Mouse (Mus musculus) midbrain, postnatal 0 days (tissue): ENCODE measurements at regions not wholly inside any gene's neighbourhood (a gene's known extent, or its start where the extent isn't known, plus 50 kb on each side); places are given as distances from the start of the nearest gene placed in this dataset.

Experiments
- ATAC-seq: fragments of 200-750 bp; cut with Nextera tagmentation; 2 replicates; pipeline ENCODE4 v1.8.0; 2017; ENCODE audit warnings: moderate number of reproducible peaks, mild to moderate bottlenecking, moderate TSS enrichment, moderate library complexity; ENCODE audit not compliant: low FRiP score
- DNase-seq: peaks from one replicate; pipeline ENCODE4 v3.0.0-alpha.2; 2015; ENCODE audit warnings: low spot score
- H3K27ac ChIP-seq: fragments of 300-500 bp; sonication (generic); 2 replicates; pipeline ENCODE4 v1.5.1; 2014; ENCODE audit warnings: low read depth, mild to moderate bottlenecking, low read length, mixed read lengths
- H3K27me3 ChIP-seq: fragments of 300-500 bp; sonication (generic); 2 replicates; pipeline ENCODE4 v1.6.1; 2014; ENCODE audit warnings: low read length, control low read depth, mixed read lengths; ENCODE audit not compliant: insufficient read depth
- H3K36me3 ChIP-seq: fragments of 300-500 bp; sonication (generic); 2 replicates; pipeline ENCODE4 v1.6.1; 2014; ENCODE audit warnings: low read length, control low read depth, mixed read lengths; ENCODE audit not compliant: insufficient read depth
- H3K4me1 ChIP-seq: fragments of 300-500 bp; sonication (generic); 2 replicates; pipeline ENCODE4 v1.6.1; 2014; ENCODE audit warnings: mild to moderate bottlenecking, control low read depth, antibody characterized with exemption, low read length, mixed read lengths; ENCODE audit not compliant: insufficient read depth
- H3K4me2 ChIP-seq: fragments of 300-500 bp; sonication (generic); 2 replicates; pipeline ENCODE4 v1.6.1; 2014; ENCODE audit warnings: low read depth, mild to moderate bottlenecking, low read length, mixed read lengths; ENCODE audit not compliant: poor library complexity, severe bottlenecking
- H3K4me3 ChIP-seq: fragments of 300-500 bp; sonication (generic); 2 replicates; pipeline ENCODE4 v1.5.1; 2014; ENCODE audit warnings: low read depth, mild to moderate bottlenecking, low read length, moderate library complexity
- H3K9ac ChIP-seq: fragments of 300-500 bp; sonication (generic); replicated peaks from 2 replicates; pipeline ENCODE4 v1.6.1; 2014; ENCODE audit warnings: mild to moderate bottlenecking, low read length, moderate library complexity, mixed read lengths; ENCODE audit not compliant: poor library complexity, severe bottlenecking
- H3K9me3 ChIP-seq: fragments of 300-500 bp; sonication (generic); 2 replicates; pipeline ENCODE4 v1.6.1; 2016; ENCODE audit warnings: low read length, control low read depth
- CTCF ChIP-seq: IDR thresholded peaks from 2 replicates; pipeline ENCODE4 v1.5.1; 2016; ENCODE audit warnings: antibody characterized with exemption, mild to moderate bottlenecking
- WGBS: fragments of 180-500 bp; shearing (Covaris S2); extraction: QIAGEN DNeasy Blood & Tissue Kit; methylation state at CpG from one replicate; pipeline ENCODE4 v1.1.7; 2014; 5-methylcytosine and 5-hydroxymethylcytosine counted together

DNA sequence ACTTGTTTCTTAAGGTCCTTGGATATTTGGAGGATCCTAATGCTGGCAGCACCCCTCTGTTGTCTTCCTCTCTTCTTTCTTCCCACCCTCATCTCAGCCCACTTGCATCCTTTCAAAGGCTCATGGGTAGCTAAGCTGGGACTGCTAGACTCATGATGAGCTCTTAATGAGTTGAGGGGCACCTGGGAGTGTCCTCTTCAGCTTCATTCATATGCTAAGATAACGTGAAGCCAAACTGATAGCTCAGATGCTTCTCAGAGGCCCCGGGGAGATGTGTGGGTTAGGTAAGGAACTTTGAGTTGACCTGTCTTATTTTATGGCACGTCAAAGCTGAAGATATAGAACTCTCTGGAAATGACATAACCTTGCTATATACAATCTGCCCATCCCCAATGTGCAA, 139.3 kb downstream of the Dact1 start:
- Histone ChIP-seq H3K4me1 (no peaks in the 10 kb centered on the region), H3K27ac (no peak overlapping the region), H3K27me3 (no peaks in the 10 kb centered on the region), H3K4me3 (no peak overlapping the region), H3K9ac (no peak overlapping the region), H3K4me2 (no peak overlapping the region), H3K9me3 (no peaks in the 10 kb centered on the region), H3K36me3 (no peaks in the 10 kb centered on the region)
- DNase-seq (no peak), ATAC-seq (no peak)
- no peak for TF ChIP-seq CTCF
- 65% methylated on average over 3 of the region's 3 CpGs for WGBS

DNA sequence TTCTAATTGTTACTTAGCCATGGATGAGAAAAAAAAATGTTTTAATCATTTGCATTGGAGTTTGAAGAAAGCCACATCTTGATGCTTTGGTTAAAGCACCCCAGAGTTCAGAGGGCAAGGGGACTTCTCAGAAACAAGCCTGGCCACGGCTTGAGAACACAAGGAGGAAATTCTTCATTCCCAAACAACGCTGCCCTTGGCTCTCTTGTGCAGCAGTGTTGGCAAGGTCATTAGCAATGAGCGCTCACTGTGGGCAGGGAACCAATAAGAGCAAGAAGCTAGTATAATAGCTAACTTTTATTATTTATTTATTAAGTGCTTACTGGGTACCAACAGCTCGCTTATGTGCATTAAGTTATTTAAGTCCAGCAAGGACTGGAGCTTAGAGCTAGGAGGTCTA, 140.4 kb downstream of the Dact1 start:
- Histone ChIP-seq H3K9me3 (no peaks in the 10 kb centered on the region), H3K36me3 (no peaks in the 10 kb centered on the region), H3K4me1 (no peaks in the 10 kb centered on the region), H3K27ac (no peak overlapping the region), H3K4me2 (no peak overlapping the region), H3K27me3 (no peaks in the 10 kb centered on the region), H3K4me3 (no peak overlapping the region), H3K9ac (no peak overlapping the region)
- ATAC-seq (no peak), DNase-seq (no peak)
- 64% methylated on average over 4 of the region's 4 CpGs for WGBS
- TF ChIP-seq CTCF = no peak

DNA sequence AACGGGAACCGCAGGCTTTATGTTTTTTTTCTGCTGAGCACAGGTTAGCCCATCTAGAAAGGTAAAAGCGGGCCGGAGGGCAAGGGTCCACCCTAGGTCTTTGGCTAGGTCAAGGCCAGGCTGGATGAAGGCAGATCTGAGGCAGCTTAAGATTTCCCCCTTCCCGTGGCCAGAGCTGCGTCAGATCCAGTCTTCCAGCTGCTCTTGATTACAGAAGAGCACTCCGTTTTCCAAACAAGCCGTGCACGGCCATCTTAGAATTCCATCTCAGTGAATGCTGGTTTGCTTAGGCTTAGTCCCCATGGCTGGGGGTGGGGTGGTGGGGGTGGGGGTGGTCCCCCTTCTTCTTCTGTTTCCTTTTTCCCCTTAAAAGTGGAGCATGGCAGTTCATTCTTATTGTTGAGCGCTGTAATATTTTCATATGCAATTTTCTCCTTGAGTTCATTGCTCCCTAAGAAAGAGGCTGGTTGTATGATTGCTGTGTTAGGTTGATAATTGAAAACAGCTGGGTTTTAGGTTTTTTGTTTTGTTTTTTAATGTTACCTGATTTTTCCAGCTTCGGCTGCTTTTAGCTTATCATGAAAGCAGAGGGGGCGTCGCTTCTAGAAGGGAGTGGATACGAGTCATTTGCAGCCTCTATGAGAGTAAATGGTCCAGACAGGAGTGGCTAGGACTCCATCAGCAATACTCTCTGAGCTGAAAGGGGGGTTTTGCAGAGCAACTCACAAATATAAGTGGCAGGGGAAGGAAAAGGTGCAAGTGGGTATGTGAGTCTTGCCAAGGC, 141.2 kb downstream of the Dact1 start:
- no peak for DNase-seq
- H3K4me1 ChIP-seq = no peaks in the 10 kb centered on the region
- 84% methylated on average over 14 of the region's 14 CpGs for WGBS
- H3K9ac ChIP-seq = no peak overlapping the region
- no peak overlapping the region for H3K4me2 ChIP-seq
- no peaks in the 10 kb centered on the region for H3K36me3 ChIP-seq
- no peaks in the 10 kb centered on the region for H3K27me3 ChIP-seq
- no peak overlapping the region for H3K27ac ChIP-seq
- no peak for ATAC-seq
- TF ChIP-seq CTCF = no peak
- H3K9me3 ChIP-seq = no peaks in the 10 kb centered on the region
- no peak overlapping the region for H3K4me3 ChIP-seq

DNA sequence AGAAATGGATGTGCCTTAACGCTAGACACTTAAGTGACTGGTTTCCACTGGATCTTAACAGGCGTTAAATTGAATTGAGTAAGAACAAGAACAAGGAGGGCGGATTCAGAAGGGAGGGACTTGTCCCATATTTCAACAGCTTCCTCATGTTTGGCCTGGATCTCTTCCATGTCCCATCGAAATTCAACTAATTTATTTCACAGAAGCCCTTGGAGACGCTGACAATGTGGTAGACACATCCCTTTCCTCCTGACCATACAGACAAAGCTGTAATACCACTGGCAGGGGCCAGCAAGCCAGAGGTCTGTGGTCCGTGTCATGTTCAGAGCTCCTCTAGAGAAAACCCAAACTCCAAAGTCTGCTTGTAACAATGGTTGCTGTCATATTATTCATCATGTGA, 147.2 kb downstream of the Dact1 start:
- TF ChIP-seq CTCF = no peak
- H3K4me1 ChIP-seq = no peaks in the 10 kb centered on the region
- H3K36me3 ChIP-seq = no peaks in the 10 kb centered on the region
- no peak overlapping the region for H3K4me2 ChIP-seq
- no peak overlapping the region for H3K4me3 ChIP-seq
- WGBS = 83% methylated on average over 6 of the region's 6 CpGs
- no peak for ATAC-seq
- no peak for DNase-seq
- no peaks in the 10 kb centered on the region for H3K9me3 ChIP-seq
- no peak overlapping the region for H3K9ac ChIP-seq
- H3K27me3 ChIP-seq = no peaks in the 10 kb centered on the region
- no peak overlapping the region for H3K27ac ChIP-seq

DNA sequence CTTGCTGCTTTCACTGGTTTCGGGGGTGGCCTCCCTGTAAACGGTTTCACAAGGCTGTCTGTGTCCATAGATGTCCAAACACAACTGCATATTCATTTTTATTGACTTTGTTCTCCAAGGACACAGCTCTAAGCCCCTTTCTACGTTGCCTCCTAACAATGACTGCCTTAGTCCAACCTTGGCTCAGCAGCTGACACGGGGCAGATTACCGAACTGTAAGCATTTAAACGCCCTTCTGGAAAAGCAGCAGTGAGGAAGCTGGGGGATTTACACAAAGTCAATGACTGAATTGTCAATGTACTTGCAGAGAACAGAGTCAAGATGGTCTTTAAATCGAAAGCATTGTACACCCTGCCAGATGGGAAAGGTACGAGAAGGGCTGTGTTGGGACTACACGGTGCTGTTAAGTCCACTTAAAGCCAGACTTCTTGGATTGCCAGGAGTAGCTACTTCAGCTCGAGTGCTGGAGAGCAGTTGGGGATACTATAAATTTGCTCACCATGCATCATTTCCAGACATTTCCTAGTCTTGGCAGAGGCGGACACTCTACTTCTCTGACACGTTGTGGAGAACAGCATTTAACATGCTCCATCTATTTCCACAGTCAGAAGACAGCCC, 149.0 kb downstream of the Dact1 start:
- no peak overlapping the region for H3K4me3 ChIP-seq
- no peak for TF ChIP-seq CTCF
- WGBS = 47% methylated on average over 12 of the region's 12 CpGs

DNA sequence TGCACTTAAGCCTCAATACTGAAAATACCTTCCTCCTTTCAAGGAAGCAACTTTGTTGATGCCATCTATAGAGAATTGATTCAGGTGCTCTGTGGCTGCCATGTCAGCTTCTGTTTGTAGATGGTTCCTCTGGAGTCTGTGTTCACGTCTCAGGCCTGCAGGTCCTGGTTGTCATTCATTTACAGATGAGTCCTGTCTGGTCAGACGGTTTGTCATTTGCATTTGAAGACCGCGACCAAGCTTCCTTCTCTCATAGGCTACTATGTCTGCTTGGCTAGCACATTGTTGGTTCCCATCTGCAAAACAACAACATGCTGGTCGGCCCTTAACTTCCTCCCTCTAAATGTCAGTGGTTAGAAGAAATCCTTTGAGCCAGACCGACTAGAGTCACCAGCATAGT, 151.0 kb downstream of the Dact1 start:
- Histone ChIP-seq H3K4me3 (no peak overlapping the region), H3K9ac (no peak overlapping the region), H3K27me3 (no peaks in the 10 kb centered on the region), H3K36me3 (no peaks in the 10 kb centered on the region), H3K27ac (no peak overlapping the region), H3K9me3 (no peaks in the 10 kb centered on the region), H3K4me2 (no peak overlapping the region), H3K4me1 (no peaks in the 10 kb centered on the region)
- 47% methylated on average over 6 of the region's 6 CpGs for WGBS
- ATAC-seq = no peak
- no peak for DNase-seq
- TF ChIP-seq CTCF = no peak

More for the DNA sequence above, 149.0 kb downstream of the Dact1 start:
- no peak for DNase-seq
- Histone ChIP-seq H3K27ac (no peak overlapping the region), H3K36me3 (no peaks in the 10 kb centered on the region), H3K4me1 (no peaks in the 10 kb centered on the region), H3K27me3 (no peaks in the 10 kb centered on the region), H3K9me3 (no peaks in the 10 kb centered on the region), H3K9ac (no peak overlapping the region), H3K4me2 (no peak overlapping the region)
- ATAC-seq = no peak
